Mouse (Mus musculus) megakaryocyte, embryonic 14.5 days (primary cell): Measurements from ENCODE around the gene Etfb.

ENCODE experiments used
- FLI1 ChIP-seq: IDR thresholded peaks from 2 replicates; pipeline ENCODE4 v1.6.1; 2012; ENCODE audit warnings: low read length, inconsistent platforms, mixed read lengths
- GATA1 ChIP-seq: IDR thresholded peaks from 3 replicates; pipeline ENCODE4 v1.6.1; 2012; ENCODE audit warnings: mixed read lengths, low read length, inconsistent platforms, borderline replicate concordance

DNA sequence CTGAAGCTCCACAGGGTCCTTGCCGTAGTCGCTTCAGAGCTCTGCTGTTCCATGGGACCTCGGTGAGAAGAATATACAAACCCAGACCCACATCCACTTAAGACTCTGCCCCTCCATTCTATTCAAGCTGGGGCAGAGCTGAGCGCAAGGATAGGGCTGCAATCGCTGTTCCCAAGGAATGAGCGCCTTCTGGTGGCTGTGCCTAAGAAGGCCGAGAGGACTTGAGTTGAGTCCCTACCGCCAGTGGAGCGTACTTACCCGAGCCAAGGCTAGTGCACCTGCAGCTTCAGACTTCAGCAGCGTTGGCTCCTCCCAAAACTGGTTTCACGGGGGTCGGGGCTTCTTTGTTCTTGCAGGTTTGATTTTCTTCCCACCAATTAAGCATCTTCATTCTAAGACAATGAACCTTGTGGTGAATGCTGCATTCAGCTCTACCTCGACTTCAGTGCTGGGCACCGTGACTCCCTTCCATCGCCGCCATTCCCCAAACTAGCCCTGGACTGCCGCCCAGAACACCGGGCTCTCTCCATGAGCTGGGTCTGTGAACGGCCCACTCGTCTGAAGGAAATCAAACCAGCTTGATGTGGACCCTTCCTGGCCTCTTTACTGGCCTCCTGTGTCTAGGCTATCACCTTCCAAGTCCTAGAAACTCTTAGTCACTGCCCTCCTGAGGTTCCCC, 51.6 kb downstream of the Etfb start:
- TF ChIP-seq GATA1 (no peak), FLI1 (no peak)
